Mouse (Mus musculus) stomach, embryonic 16.5 days (tissue): Measurements from ENCODE around the gene Nelfe. TPM values are rescaled to one million over a fixed set of nuclear protein-coding genes. Genes with fewer than 3 reads are reported as not detected.
"Not testable (repeated sequence)": the region's sequence is repeated elsewhere in the genome, so short reads cannot be mapped to it uniquely, and the experiment has no call there.

Experiments used
- ATAC-seq: fragments of 200-750 bp; cut with Nextera tagmentation; 2 replicates; pipeline ENCODE4 v1.8.0; 2017; ENCODE audit warnings: moderate number of reproducible peaks, moderate TSS enrichment; ENCODE audit not compliant: insufficient read depth, low FRiP score
- H3K27ac ChIP-seq: fragments of 300-500 bp; sonication (generic); 2 replicates; pipeline ENCODE4 v1.5.1; 2014; ENCODE audit warnings: low read length
- H3K27me3 ChIP-seq: fragments of 300-500 bp; sonication (generic); 2 replicates; pipeline ENCODE4 v1.6.1; 2014; ENCODE audit warnings: low read length, control low read depth, mixed read lengths; ENCODE audit not compliant: control insufficient read depth, insufficient read depth
- H3K36me3 ChIP-seq: fragments of 300-500 bp; sonication (generic); 2 replicates; pipeline ENCODE4 v1.6.1; 2014; ENCODE audit warnings: low read length; ENCODE audit not compliant: control insufficient read depth, insufficient read depth
- H3K4me1 ChIP-seq: fragments of 300-500 bp; sonication (generic); 2 replicates; pipeline ENCODE4 v1.6.1; 2014; ENCODE audit warnings: low read length, control low read depth, mixed read lengths; ENCODE audit not compliant: control insufficient read depth, insufficient read depth
- H3K4me2 ChIP-seq: fragments of 300-500 bp; sonication (generic); 2 replicates; pipeline ENCODE4 v1.6.1; 2014; ENCODE audit warnings: low read depth, low read length, mixed read lengths
- H3K4me3 ChIP-seq: fragments of 300-500 bp; sonication (generic); replicated peaks from 2 replicates; pipeline ENCODE4 v1.5.1; 2014; ENCODE audit warnings: mild to moderate bottlenecking, low read length
- H3K9ac ChIP-seq: fragments of 300-500 bp; sonication (generic); 2 replicates; pipeline ENCODE4 v1.6.1; 2014; ENCODE audit warnings: low read length
- H3K9me3 ChIP-seq: fragments of 300-500 bp; sonication (generic); replicated peaks from 2 replicates; pipeline ENCODE4 v1.6.1; 2016; ENCODE audit warnings: low read length, control low read depth; ENCODE audit not compliant: control insufficient read depth
- WGBS: fragments of 180-500 bp; shearing (Covaris S2); extraction: QIAGEN DNeasy Blood & Tissue Kit; methylation state at CpG from one replicate; pipeline ENCODE4 v1.1.7; 2014; 5-methylcytosine and 5-hydroxymethylcytosine counted together
- polyA plus RNA-seq: library from polyadenylated mRNA; unstranded; fragments of >200 nt; fragmentation: Nextera tagmentation; extraction: Ambion mirVana; gene quantifications from 2 replicates; pipeline ENCODE4 v1.2.1, GENCODE M21; 2015

The Nelfe gene
- polyA plus RNA-seq: 89.5 and 96.4 TPM in 2 replicates

- Histone ChIP-seq H3K9me3 (no peaks in the 10 kb centered on the region), H3K36me3 (0 out of 2 replicates have a peak, but pooled peaks cover 15% of the 10 kb centered on the region), H3K9ac (peak within 1 kb of the TSS; percentile 95), H3K4me1 (peaks cover 16% of the 10 kb centered on the region), H3K27me3 (no peaks in the 10 kb centered on the region), H3K4me2 (peak within 1 kb of the TSS; percentile 94), H3K4me3 (peak within 1 kb of the TSS; percentile 84), H3K27ac (peak within 1 kb of the TSS; percentile 25; the same call in 1 of the 2 replicates)
- ATAC-seq: peak; percentile 97
- WGBS: under 1% methylated on average over 65 of the region's 65 CpGs
Observed at GRCm38 (mm10) chr17:34849722-34850516, at the start of gene Nelfe, which contains the start of gene Skiv2l. Nelfe (plus strand) TSS chr17:34850391. Skiv2l (minus strand) TSS chr17:34850210.

GRCm38 (mm10) chr17:34800781-34801305 is 49.3 kb upstream of the Nelfe start:
- not testable (repeated sequence) for H3K36me3 ChIP-seq, H3K4me3 ChIP-seq, H3K27me3 ChIP-seq, H3K9ac ChIP-seq, H3K27ac ChIP-seq, H3K4me2 ChIP-seq, H3K4me1 ChIP-seq, H3K9me3 ChIP-seq, ATAC-seq
- 91% methylated on average over 16 of the region's 16 CpGs for whole genome bisulfite sequencing

DNA sequence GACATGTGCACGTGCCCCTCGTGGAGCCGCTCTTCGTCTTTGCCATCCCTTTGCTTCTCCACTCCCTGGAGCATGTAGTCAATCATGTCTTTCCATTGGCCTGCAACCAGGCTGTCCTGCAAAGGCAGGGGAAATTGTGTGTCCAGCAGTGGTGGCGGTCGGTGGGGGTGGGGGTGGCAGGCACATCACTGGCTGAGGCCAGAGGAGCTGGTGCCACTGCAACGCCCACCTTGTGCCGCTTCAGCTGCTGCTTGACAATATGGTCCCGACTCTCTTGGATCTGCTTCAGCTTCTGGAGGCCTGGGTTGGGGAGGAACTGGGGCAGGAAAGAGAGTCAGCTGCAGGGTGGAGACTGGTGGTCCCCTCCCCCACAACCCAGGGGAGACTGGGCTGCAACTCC is 47.4 kb upstream of the Nelfe start:
- H3K36me3 ChIP-seq, H3K27ac ChIP-seq, H3K9me3 ChIP-seq, H3K4me1 ChIP-seq, H3K4me2 ChIP-seq, H3K4me3 ChIP-seq, ATAC-seq, H3K27me3 ChIP-seq, H3K9ac ChIP-seq: not testable (repeated sequence)
- WGBS: 94% methylated on average over 9 of the region's 9 CpGs

- not testable (repeated sequence) for H3K27me3 ChIP-seq, H3K4me2 ChIP-seq, H3K9ac ChIP-seq, H3K27ac ChIP-seq, H3K9me3 ChIP-seq, H3K4me3 ChIP-seq, H3K36me3 ChIP-seq, ATAC-seq, H3K4me1 ChIP-seq
- WGBS: 92% methylated on average over 6 of the region's 6 CpGs
Observed at GRCm38 (mm10) chr17:34803367-34803766, 46.8 kb upstream of the Nelfe start.

GRCm38 (mm10) chr17:34804301-34804700 is 45.9 kb upstream of the Nelfe start, which contains the start of gene Cyp21a1:
Cyp21a1 (minus strand) TSS chr17:34804561.
- H3K9ac ChIP-seq, H3K4me3 ChIP-seq, H3K27ac ChIP-seq, H3K36me3 ChIP-seq, H3K4me1 ChIP-seq, ATAC-seq, H3K27me3 ChIP-seq, H3K9me3 ChIP-seq, H3K4me2 ChIP-seq: not testable (repeated sequence)
- 77% methylated on average over 2 of the region's 6 CpGs for WGBS

DNA sequence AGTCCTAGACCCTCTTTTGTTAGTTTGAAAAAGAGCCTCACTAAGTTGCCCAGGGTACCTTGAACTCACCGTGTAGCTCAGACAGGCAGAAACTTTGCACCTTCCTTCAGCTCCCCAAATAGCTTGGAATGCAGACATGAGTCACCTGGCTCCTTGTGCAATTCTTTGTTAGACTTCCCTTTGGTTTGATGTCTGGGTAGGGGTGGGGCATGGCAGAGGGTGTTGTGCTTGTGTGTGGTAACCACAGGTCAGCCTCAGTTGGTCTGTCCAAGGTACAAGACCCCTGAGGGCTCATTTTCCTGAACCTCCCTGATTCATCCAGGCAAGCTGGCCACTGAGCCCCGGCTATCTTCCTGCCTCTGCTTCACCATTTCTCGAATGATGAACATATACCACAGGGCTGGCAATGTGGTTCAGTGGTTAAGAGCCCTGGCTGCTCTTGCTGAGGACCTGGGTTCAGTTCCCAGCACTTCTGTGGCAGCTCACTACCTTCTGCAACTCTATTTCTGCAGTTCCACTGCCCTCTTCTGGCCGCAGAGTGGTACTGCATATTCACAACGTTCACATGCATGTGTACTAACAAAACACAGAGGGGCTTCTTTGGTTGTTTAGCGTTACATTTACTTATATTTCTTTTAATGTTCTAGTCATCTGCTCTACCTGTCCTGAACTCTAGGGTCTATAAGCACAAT is 45.2 kb upstream of the Nelfe start:
- no peak for ATAC-seq
- Histone ChIP-seq H3K27me3 (no peaks in the 10 kb centered on the region), H3K9me3 (no peaks in the 10 kb centered on the region; the same call in 1 of the 2 replicates), H3K9ac (no peak overlapping the region), H3K27ac (no peak overlapping the region), H3K4me3 (no peak overlapping the region), H3K36me3 (no peaks in the 10 kb centered on the region), H3K4me1 (no peaks in the 10 kb centered on the region), H3K4me2 (no peak overlapping the region)
- WGBS: 73% methylated on average over 6 of the region's 6 CpGs

DNA sequence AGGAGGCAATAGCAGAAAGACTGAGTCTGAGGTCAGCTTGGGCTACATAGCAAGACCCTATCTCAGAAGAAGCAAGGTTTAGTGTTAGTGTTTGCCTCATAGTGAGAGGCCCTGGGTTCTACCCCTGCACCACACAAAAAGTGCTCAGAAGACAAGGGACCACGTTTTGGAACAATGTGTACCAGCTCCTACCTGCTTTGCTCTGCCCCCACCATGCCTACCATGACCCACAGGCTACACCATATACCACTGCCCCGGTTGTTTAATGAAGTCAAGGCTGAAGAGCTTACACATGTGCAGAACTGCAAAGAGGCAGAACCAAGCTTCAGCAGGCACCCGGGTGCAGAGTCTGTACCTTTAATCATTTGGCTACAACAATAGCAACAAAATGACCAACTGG is 43.0 kb upstream of the Nelfe start:
- Histone ChIP-seq H3K4me1 (no peaks in the 10 kb centered on the region), H3K27ac (no peak overlapping the region), H3K36me3 (no peaks in the 10 kb centered on the region), H3K4me2 (no peak overlapping the region), H3K9me3 (no peaks in the 10 kb centered on the region; the same call in 1 of the 2 replicates), H3K4me3 (no peak overlapping the region), H3K27me3 (no peaks in the 10 kb centered on the region), H3K9ac (no peak overlapping the region)
- no peak for ATAC-seq
- 60% methylated on average over 3 of the region's 3 CpGs for WGBS

DNA sequence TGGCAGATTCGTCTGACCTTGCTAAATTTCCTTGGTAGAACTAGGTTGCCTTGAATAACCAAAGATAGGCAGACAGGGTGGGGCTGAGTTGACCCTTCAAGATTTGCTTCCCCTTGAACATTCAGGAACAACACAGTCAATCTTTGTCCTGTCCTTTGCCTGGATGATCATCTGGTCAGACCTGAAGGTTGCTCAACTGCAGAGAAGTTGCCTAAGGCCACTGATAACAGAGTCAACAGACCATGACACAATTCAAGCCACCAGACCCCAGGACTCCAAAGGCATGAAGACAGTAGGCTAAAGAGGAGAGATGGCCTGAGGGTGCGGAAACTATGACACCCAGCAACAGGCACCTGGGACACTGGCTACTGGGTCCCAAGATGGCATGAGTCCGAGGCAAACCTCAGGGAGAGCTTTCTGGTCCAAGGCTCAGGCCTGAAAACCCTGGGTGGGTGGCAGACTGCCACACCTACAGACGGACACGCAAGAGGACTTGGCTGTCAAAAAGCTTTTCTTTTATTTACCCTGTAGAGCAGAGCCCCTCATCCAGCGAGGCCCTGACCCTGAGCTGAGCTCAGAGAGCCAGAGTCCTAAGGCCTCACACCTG is 41.5 kb upstream of the Nelfe start:
- Histone ChIP-seq H3K4me3 (no peak overlapping the region), H3K4me1 (no peaks in the 10 kb centered on the region)

More for the DNA sequence above, 41.5 kb upstream of the Nelfe start:
- ATAC-seq: no peak
- H3K36me3 ChIP-seq: no peaks in the 10 kb centered on the region
- no peak overlapping the region for H3K9ac ChIP-seq
- H3K4me2 ChIP-seq: no peak overlapping the region
- H3K27me3 ChIP-seq: no peaks in the 10 kb centered on the region
- H3K27ac ChIP-seq: no peak overlapping the region
- H3K9me3 ChIP-seq: no peaks in the 10 kb centered on the region; the same call in 1 of the 2 replicates
- 73% methylated on average over 6 of the region's 6 CpGs for WGBS
